Mouse (Mus musculus) neural tube, embryonic 13.5 days (tissue): ENCODE results near the gene Tfb2m. TPM values are rescaled to one million over a fixed set of nuclear protein-coding genes. Genes with fewer than 3 reads are reported as not detected.

Experiments
- ATAC-seq: fragments of 200-750 bp; cut with Nextera tagmentation; 2 replicates; pipeline ENCODE4 v1.8.0; 2017; ENCODE audit warnings: low read depth, mild to moderate bottlenecking, moderate TSS enrichment, moderate library complexity
- H3K27ac ChIP-seq: fragments of 300-500 bp; sonication (generic); replicated peaks from 2 replicates; pipeline ENCODE4 v1.5.1; 2015; ENCODE audit warnings: moderate library complexity, mild to moderate bottlenecking, inconsistent platforms
- H3K27me3 ChIP-seq: fragments of 300-500 bp; sonication (generic); 2 replicates; pipeline ENCODE4 v1.6.1; 2015; ENCODE audit warnings: mild to moderate bottlenecking, inconsistent platforms
- H3K36me3 ChIP-seq: fragments of 300-500 bp; sonication (generic); 2 replicates; pipeline ENCODE4 v1.6.1; 2015; ENCODE audit warnings: mild to moderate bottlenecking, inconsistent platforms
- H3K4me1 ChIP-seq: fragments of 300-500 bp; sonication (generic); replicated peaks from 2 replicates; pipeline ENCODE4 v1.6.1; 2015; ENCODE audit warnings: inconsistent platforms
- H3K4me2 ChIP-seq: fragments of 300-500 bp; sonication (generic); 2 replicates; pipeline ENCODE4 v1.6.1; 2015; ENCODE audit warnings: inconsistent platforms, mild to moderate bottlenecking, moderate library complexity
- H3K4me3 ChIP-seq: fragments of 300-500 bp; sonication (generic); 2 replicates; pipeline ENCODE4 v1.5.1; 2015; ENCODE audit warnings: mild to moderate bottlenecking, inconsistent platforms
- H3K9ac ChIP-seq: fragments of 300-500 bp; sonication (generic); 2 replicates; pipeline ENCODE4 v1.6.1; 2015; ENCODE audit warnings: moderate library complexity, mild to moderate bottlenecking, inconsistent platforms
- H3K9me3 ChIP-seq: fragments of 300-500 bp; sonication (generic); 2 replicates; pipeline ENCODE4 v1.6.1; 2016; ENCODE audit warnings: inconsistent platforms
- WGBS: fragments of 180-500 bp; shearing (Covaris S2); methylation state at CpG from one replicate; pipeline ENCODE4 v1.1.7; 2015; 5-methylcytosine and 5-hydroxymethylcytosine counted together
- polyA plus RNA-seq: library from polyadenylated mRNA; unstranded; fragments of >200 nt; fragmentation: Nextera tagmentation; extraction: Ambion mirVana; gene quantifications from 2 replicates; pipeline ENCODE4 v1.2.1, GENCODE M21; 2015

Tfb2m gene
- polyA plus RNA-seq, 1 experiment from 2014 or later, result 33.9 TPM

GRCm38 (mm10) chr1:179485784-179486540, 60.1 kb downstream of the Tfb2m start:
- no peak for ATAC-seq
- 24% methylated on average over 3 of the region's 3 CpGs for WGBS

GRCm38 (mm10) chr1:179480862-179481261, 65.2 kb downstream of the Tfb2m start:
- no peaks in the 10 kb centered on the region for H3K9me3 ChIP-seq
- peak overlapping the region; percentile 47; the same call in 1 of the 2 replicates for H3K27ac ChIP-seq
- no peak overlapping the region for H3K4me3 ChIP-seq
- no peaks in the 10 kb centered on the region for H3K36me3 ChIP-seq
- peak; percentile 64 for ATAC-seq
- H3K9ac ChIP-seq, result no peak overlapping the region
- WGBS, result 22% methylated on average over 4 of the region's 4 CpGs
- H3K27me3 ChIP-seq, result peaks cover 18% of the 10 kb centered on the region; the same call in 1 of the 2 replicates
- H3K4me2 ChIP-seq, result no peak overlapping the region
- peaks cover 24% of the 10 kb centered on the region for H3K4me1 ChIP-seq

More at GRCm38 (mm10) chr1:179485784-179486540, 60.1 kb downstream of the Tfb2m start:
- Histone ChIP-seq H3K27ac (no peak overlapping the region), H3K9me3 (peaks cover 4% of the 10 kb centered on the region; the same call in 1 of the 2 replicates), H3K36me3 (no peaks in the 10 kb centered on the region), H3K4me2 (no peak overlapping the region), H3K4me1 (peaks cover 37% of the 10 kb centered on the region), H3K4me3 (no peak overlapping the region), H3K27me3 (no peaks in the 10 kb centered on the region), H3K9ac (no peak overlapping the region)

Other genes with a start within 250 kb of the Tfb2m start
- gene Smyd3, start 28.2 kb downstream of the Tfb2m start, polyA plus RNA-seq, result 19.7 and 19.8 TPM in 2 replicates
- 32.9 and 37.7 TPM in 2 replicates for gene Cnst, start 103 bp upstream of the Tfb2m start, polyA plus RNA-seq
- 156 and 157 TPM in 2 replicates for gene Sccpdh, start 121.9 kb upstream of the Tfb2m start, polyA plus RNA-seq
- gene Kif28, start 199.0 kb upstream of the Tfb2m start, polyA plus RNA-seq, result not detected in 2 replicates